11 mouse cellular contexts compared by ENCODE assay signal in genomic region chr6:47954425-47954824, GRCm38 (mm10). TPM values are rescaled to one million over a fixed set of nuclear protein-coding genes. Genes with fewer than 3 reads are reported as not detected.
DNase-seq lines count a peak whose midpoint lies in the region; ATAC-seq and TF ChIP-seq lines count a peak whose summit lies in the region.
"Had no signal": no experiment of that assay in that cellular context is flagged by ENCODE, and none has a peak within 500 bp of the region (broad histone marks: within the 10 kb centered on the region; RNA-seq: fewer than 3 reads in every experiment).

No protein-coding gene starts in this region.

- H3K27me3 ChIP-seq in erythroblast, embryonic 14.5 days (ENCODE audit: control insufficient read depth): no peaks in the 10 kb centered on the region
- H3K27me3 ChIP-seq in CH12.LX (replicated peaks): no peaks in the 10 kb centered on the region
- H3K27me3 ChIP-seq in hindbrain, embryonic 14.5 days (ENCODE audit: control insufficient read depth, insufficient read depth, low read length): no peaks in the 10 kb centered on the region
- H3K27me3 ChIP-seq in midbrain, embryonic 10.5 days (ENCODE audit: low read depth, poor library complexity, severe bottlenecking): peaks cover 9% of the 10 kb centered on the region; the same call in 1 of the 2 replicates

- no peak for TF ChIP-seq POLR2A in CH12.LX (IDR thresholded peaks at IDR 0.05; ENCODE audit: low read depth, low read length)

- TF ChIP-seq RAD21 in CH12.LX (IDR thresholded peaks at IDR 0.05; ENCODE audit: low read depth, low read length): no peak

- TF ChIP-seq EP300 in CH12.LX (IDR thresholded peaks at IDR 0.05; ENCODE audit: low read length): no peak

- DNase-seq in CH12.LX (ENCODE audit: extremely low read depth): no peak
- DNase-seq in hindbrain, embryonic 14.5 days (ENCODE audit: low spot score): no peak
- no peak for DNase-seq in midbrain, embryonic 10.5 days (ENCODE audit: low spot score)
- DNase-seq in adrenal gland, adult (ENCODE audit: inconsistent age in 2 of 2, low spot score in 1 of 2): no peak
- DNase-seq in gastrocnemius, adult 8-10 months (ENCODE audit: low spot score in 2 of 2): no peak
- DNase-seq: cerebellum, adult 11 months; heart, adult 11 months; layer of hippocampus, postnatal 36 days had no signal

- H3K9ac ChIP-seq in CH12.LX (ENCODE audit: insufficient read depth, low read depth): peak overlapping the region; percentile 99; the same call in 1 of the 2 replicates
- H3K9ac ChIP-seq in hindbrain, embryonic 14.5 days: 0 out of 2 replicates have a peak overlapping the region, but pooled peaks have one; percentile 3

- H3K4me1 ChIP-seq in erythroblast, embryonic 14.5 days (ENCODE audit: control insufficient read depth): peaks cover 36% of the 10 kb centered on the region
- H3K4me1 ChIP-seq in CH12.LX (ENCODE audit: control insufficient read depth in 1 of 2, insufficient read depth in 2 of 2): peaks cover 8 to 40% of the 10 kb centered on the region in 2 experiments; a peak in 3 of 4 replicates
- peaks cover 12% of the 10 kb centered on the region for H3K4me1 ChIP-seq in hindbrain, embryonic 14.5 days (replicated peaks; ENCODE audit: control insufficient read depth, insufficient read depth, low read length)
- H3K4me1 ChIP-seq in midbrain, embryonic 10.5 days: peaks cover 11% of the 10 kb centered on the region

- 96% methylated on average over 3 of the region's 3 CpGs for WGBS in hindbrain, embryonic 14.5 days
- 90% methylated on average over 3 of the region's 3 CpGs for WGBS in midbrain, embryonic 10.5 days

- no peaks in the 10 kb centered on the region for H3K9me3 ChIP-seq in erythroblast, embryonic 14.5 days (ENCODE audit: control insufficient read depth, low read length)
- no peaks in the 10 kb centered on the region for H3K9me3 ChIP-seq in CH12.LX (replicated peaks; ENCODE audit: low read length)
- H3K9me3 ChIP-seq in hindbrain, embryonic 14.5 days (ENCODE audit: control insufficient read depth, low read length): no peaks in the 10 kb centered on the region
- no peaks in the 10 kb centered on the region for H3K9me3 ChIP-seq in midbrain, embryonic 10.5 days (replicated peaks)

- peak overlapping the region; percentile 91 for H3K4me3 ChIP-seq in erythroblast, embryonic 14.5 days (replicated peaks)
- H3K4me3 ChIP-seq in CH12.LX (replicated peaks in 1 of 3; ENCODE audit: low read depth in 2 of 3, low read length in 2 of 3, poor library complexity in 1 of 3): peak overlapping the region in 2 of 3 experiments; percentile 72 to 89
- H3K4me3 ChIP-seq in hindbrain, embryonic 14.5 days (replicated peaks; ENCODE audit: low read length): peak overlapping the region; percentile 50
- peak overlapping the region; percentile 76 for H3K4me3 ChIP-seq in midbrain, embryonic 10.5 days

- peaks cover 34% of the 10 kb centered on the region for H3K36me3 ChIP-seq in erythroblast, embryonic 14.5 days (ENCODE audit: control insufficient read depth)
- peaks cover 34 to 64% of the 10 kb centered on the region in 2 experiments for H3K36me3 ChIP-seq in CH12.LX (replicated peaks in 1 of 2; ENCODE audit: control insufficient read depth in 1 of 2, insufficient read depth in 1 of 2, low read length in 1 of 2)
- peaks cover 31% of the 10 kb centered on the region for H3K36me3 ChIP-seq in hindbrain, embryonic 14.5 days (replicated peaks; ENCODE audit: control insufficient read depth, insufficient read depth)
- 0 out of 2 replicates have a peak, but pooled peaks cover 17% of the 10 kb centered on the region for H3K36me3 ChIP-seq in midbrain, embryonic 10.5 days

- no peak overlapping the region for H3K27ac ChIP-seq in CH12.LX (ENCODE audit: insufficient read depth, low read depth)
- H3K27ac ChIP-seq in hindbrain, embryonic 14.5 days: no peak overlapping the region
- no peak overlapping the region for H3K27ac ChIP-seq in midbrain, embryonic 10.5 days (replicated peaks)

- in situ Hi-C loops in CH12.LX (cut with MboI; ENCODE audit: low pct_ligation_motif_present, low pct_unique_long_range_greater_than_20kb, low sequenced_read_pairs): no loop called here

- no peaks in the 10 kb centered on the region; the same call in 1 of the 2 replicates for H3K79me2 ChIP-seq in CH12.LX (replicated peaks; ENCODE audit: control insufficient read depth, extremely low read depth, insufficient read depth, poor library complexity, severe bottlenecking)

- dilution Hi-C loops in CH12.LX (cut with MboI; ENCODE audit: extremely low pct_ligation_motif_present, extremely low pct_unique_long_range_greater_than_20kb, low sequenced_read_pairs): no loop called here

- no peak for TF ChIP-seq CTCF in CH12.LX (conservative IDR thresholded peaks at IDR 0.05 in 1 of 2, IDR thresholded peaks at IDR 0.05 in 1 of 2; ENCODE audit: low read depth in 2 of 2, low read length in 2 of 2)

- ATAC-seq in erythroblast, adult 5-6 weeks (replicated peaks; ENCODE audit: low FRiP score, poor library complexity, severe bottlenecking): no peak
- no peak for ATAC-seq in hindbrain, embryonic 14.5 days (ENCODE audit: low FRiP score)
- no peak for ATAC-seq in megakaryocyte progenitor cell, adult 5-6 weeks (replicated peaks; ENCODE audit: poor library complexity)

- H3K4me2 ChIP-seq in CH12.LX (ENCODE audit: insufficient read depth, low read depth, poor library complexity, severe bottlenecking): no peak overlapping the region; the same call in 1 of the 2 replicates
- H3K4me2 ChIP-seq in hindbrain, embryonic 14.5 days (replicated peaks): peak overlapping the region; percentile 78

TF ChIP-seq in CH12.LX, 34 proteins besides CTCF, POLR2A, EP300 and RAD21:
- no peak for TF ChIP-seq CHD1 (IDR thresholded peaks at IDR 0.05; ENCODE audit: low read depth, low read length)
- no peak for TF ChIP-seq TCF12 (IDR thresholded peaks at IDR 0.05; ENCODE audit: low read depth, low read length)
- TF ChIP-seq MAZ (IDR thresholded peaks at IDR 0.05; ENCODE audit: low read depth, low read length): no peak

RNA-seq across cellular contexts. Expression of gene Zfp956, which starts 1.2 kb away (rescaled TPM):
- 0.30 and 0.61 TPM in 2 replicates for polyA plus RNA-seq in erythroblast, embryonic 14.5 days (2012)
- total RNA-seq in erythroblast, adult 5-6 weeks (2015; ENCODE audit: low replicate concordance): 0.19 and 1.0 TPM in 2 replicates
- total RNA-seq in erythroblast, adult 5-6 weeks (2017; ENCODE audit: low replicate concordance): 0.98 and 1.8 TPM in 2 replicates
- total RNA-seq in CH12.LX (2012; rRNA removed) (10.5 and 11.5 TPM in 2 replicates), CH12.LX (2014; rRNA removed) (7.8 and 9.0 TPM in 2 replicates)
- polyA plus RNA-seq in CH12.LX (2012; ENCODE audit: insufficient read length, low read depth): 7.9 and 9.2 TPM in 2 replicates
- 19.3 and 22.9 TPM in 2 replicates for polyA plus RNA-seq in hindbrain, embryonic 14.5 days (2014; fragmentation: Nextera tagmentation; extraction: Ambion mirVana)
- 6.8 and 7.5 TPM in 2 replicates for polyA plus RNA-seq in midbrain, embryonic 10.5 days (2016; fragmentation: Nextera tagmentation; extraction: Ambion mirVana)
- 1 to 10 TPM; 6.0 to 9.0 (median 8.1) TPM for total RNA-seq in gastrocnemius, adult 8-10 months (2022)
- 3.7 and 4.8 TPM in 2 replicates for total RNA-seq in megakaryocyte progenitor cell, adult 5-6 weeks (2015)
- total RNA-seq in megakaryocyte progenitor cell, adult 5-6 weeks (2017): 8.9 and 9.6 TPM in 2 replicates

RNA-seq across cellular contexts. Expression of gene Zfp212, which starts 34.1 kb away (rescaled TPM):
- polyA plus RNA-seq in erythroblast, embryonic 14.5 days (2012): 0.91 and 0.99 TPM in 2 replicates
- 2.3 and 5.2 TPM in 2 replicates for total RNA-seq in erythroblast, adult 5-6 weeks (2015; ENCODE audit: low replicate concordance)
- 3.4 and 3.6 TPM in 2 replicates for total RNA-seq in erythroblast, adult 5-6 weeks (2017; ENCODE audit: low replicate concordance)
- total RNA-seq in CH12.LX (2012; rRNA removed): 5.1 and 5.2 TPM in 2 replicates
- 6.3 TPM in 2 replicates for total RNA-seq in CH12.LX (2014; rRNA removed)
- 12.1 and 12.3 TPM in 2 replicates for polyA plus RNA-seq in CH12.LX (2012; ENCODE audit: insufficient read length, low read depth)
- polyA plus RNA-seq in hindbrain, embryonic 14.5 days (2014; fragmentation: Nextera tagmentation; extraction: Ambion mirVana): 10.7 and 12.4 TPM in 2 replicates
- 21.6 and 22.6 TPM in 2 replicates for polyA plus RNA-seq in midbrain, embryonic 10.5 days (2016; fragmentation: Nextera tagmentation; extraction: Ambion mirVana)
- total RNA-seq in gastrocnemius, adult 8-10 months (2022): 10 to 100 TPM in 1 of 4 experiments, 1 to 10 TPM in 3; 7.0 to 10.2 (median 9.1) TPM
- total RNA-seq in megakaryocyte progenitor cell, adult 5-6 weeks (2015): 6.5 and 6.6 TPM in 2 replicates
- 6.8 and 10.4 TPM in 2 replicates for total RNA-seq in megakaryocyte progenitor cell, adult 5-6 weeks (2017)
